Mouse (Mus musculus) 3T3-L1 (cell line): Measurements from ENCODE around the gene Tgif2.
"Not testable (repeated sequence)": the region's sequence is repeated elsewhere in the genome, so short reads cannot be mapped to it uniquely, and the experiment has no call there.

ENCODE experiments used
- DNase-seq: peaks from one replicate; pipeline ENCODE4 v3.0.0-alpha.2; 2015; ENCODE audit warnings: low read depth, low spot score

Tgif2 gene

DNA sequence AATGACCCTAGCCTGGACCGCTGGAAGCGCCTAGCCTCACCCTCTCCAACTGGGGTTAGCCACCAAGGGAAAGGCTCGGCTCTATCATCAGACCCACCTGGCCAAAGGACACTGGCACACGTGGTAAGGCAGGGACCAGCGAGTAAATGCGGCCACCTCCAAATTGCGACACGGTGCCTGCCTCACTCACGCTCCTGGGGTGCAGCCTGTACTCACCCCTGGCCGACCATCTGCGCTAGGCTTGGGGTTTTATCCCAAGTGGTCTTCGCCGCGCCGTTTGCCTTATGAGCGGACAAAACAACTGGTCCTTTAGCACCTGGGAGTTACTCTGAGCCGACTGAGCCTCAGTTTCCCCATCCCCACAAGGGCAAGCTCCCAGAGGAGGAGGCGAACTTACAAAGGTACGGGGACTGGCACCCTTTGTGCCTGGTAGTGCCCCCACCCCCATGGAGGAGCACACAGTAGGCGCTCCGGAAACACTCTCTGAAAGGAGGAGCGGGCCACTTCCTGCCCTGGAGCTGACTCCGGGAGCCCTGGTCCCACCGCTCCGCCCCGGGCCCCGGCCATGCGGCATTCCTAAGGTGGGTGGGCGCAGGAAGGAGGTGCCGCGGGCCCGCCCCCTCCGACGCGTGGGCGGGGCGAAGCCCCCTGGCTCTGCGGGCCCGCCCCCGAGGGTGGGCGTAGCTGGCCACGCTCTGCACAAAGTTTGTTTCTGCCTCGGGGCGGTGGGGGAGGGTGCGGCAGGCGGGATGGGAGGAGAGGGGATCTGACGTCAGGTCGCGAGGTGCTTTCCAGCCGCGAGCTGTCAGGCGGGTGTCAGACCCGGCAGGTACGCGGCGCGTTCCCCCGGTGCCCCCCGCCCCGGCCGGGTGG lies at the start of gene Tgif2:
Gene Tgif2, plus strand, starts transcription at position 689 of the 873 bp plus-strand sequence.
- DNase-seq: peak; percentile 76

GRCm38 (mm10) chr2:156798516-156798915 lies 41.3 kb upstream of the Tgif2 start:
- no peak for DNase-seq

DNA sequence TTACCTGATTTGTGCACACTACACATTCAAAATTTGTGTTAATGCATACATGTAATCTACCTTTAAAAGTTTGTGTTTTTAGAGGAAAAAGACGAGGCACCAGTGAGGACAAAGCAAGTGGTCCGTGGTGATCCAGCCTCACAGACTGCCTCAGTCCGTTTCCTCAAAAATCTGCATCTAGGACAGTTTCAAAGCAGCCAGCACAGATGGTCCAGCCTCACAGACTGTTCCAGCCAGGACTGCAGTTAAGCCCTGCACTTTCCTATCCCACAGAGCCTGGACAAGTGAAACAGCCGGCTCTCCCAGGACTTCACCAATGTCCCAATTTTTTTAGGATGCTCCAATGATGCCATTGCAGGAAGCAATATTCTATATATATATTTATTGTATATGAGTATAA lies 38.8 kb upstream of the Tgif2 start:
- DNase-seq: no peak

DNA sequence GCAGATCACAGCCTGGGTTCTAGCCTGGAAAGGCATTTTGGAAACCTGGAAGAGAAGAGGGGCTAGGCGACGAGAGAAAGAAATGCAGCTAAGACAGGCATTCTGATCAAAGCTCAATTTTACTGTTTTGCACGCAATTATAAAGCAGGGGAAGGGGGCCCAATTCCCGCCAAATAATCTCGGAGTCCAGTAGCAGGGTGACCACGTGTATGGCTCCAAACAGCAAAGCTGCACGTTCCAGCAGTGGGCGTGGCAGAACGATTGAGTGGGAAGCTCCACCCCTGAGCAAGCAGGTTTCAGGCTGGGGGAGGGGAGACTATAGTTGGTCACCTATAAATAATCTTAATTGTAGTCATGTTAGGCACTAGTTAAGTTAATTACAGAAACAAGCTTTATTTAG lies 37.7 kb upstream of the Tgif2 start:
- not testable (repeated sequence) for DNase-seq

GRCm38 (mm10) chr2:156803698-156804372 lies 36.0 kb upstream of the Tgif2 start:
- no peak for DNase-seq

GRCm38 (mm10) chr2:156804589-156804988 lies 35.2 kb upstream of the Tgif2 start:
- DNase-seq: no peak

DNA sequence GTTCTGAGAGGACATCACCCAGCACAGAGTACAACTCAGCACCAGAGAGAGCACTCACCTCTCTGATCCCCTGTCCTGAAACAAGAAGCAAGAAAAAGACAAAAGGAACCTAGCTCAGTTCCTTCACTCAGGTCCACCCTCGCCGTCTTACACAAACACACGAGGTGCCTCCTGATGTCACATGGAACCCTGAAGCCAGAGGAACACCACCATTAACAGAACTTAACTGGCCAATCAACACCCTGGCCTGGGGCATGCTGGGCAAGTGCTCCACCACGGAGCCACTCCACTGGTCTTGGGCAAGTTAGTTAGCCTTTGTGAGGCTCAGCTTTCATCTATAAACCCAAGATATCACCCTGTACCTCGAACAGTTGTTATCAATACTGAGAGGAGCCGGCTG lies 32.9 kb upstream of the Tgif2 start:
- DNase-seq: no peak

- DNase-seq: peak; percentile 89
These were observed 30.2 kb upstream of the Tgif2 start for GRCm38 (mm10) chr2:156809579-156809978.

GRCm38 (mm10) chr2:156810716-156811115 lies 29.1 kb upstream of the Tgif2 start:
- peak; percentile 53 for DNase-seq

DNA sequence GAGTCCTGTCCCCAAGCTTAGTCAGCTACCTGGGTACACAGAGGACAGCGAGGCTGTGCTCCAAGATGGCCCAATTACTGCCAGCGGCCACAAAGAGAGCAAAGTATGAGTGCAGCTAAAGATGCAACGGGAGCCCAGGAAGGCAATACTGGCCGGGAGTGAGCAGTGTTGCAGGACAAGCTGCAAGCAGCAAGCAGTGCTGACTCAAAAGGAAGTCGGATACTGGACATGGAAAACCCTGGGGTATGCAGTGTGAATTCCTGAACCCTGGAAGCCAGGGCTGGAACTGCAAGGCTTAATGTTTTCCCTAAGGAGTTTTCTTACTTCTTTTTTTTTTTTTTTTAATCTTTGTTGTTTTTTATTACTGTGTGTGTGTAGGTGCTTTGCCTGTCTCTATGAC lies 28.3 kb upstream of the Tgif2 start:
- no peak for DNase-seq

GRCm38 (mm10) chr2:156814344-156814801 lies 25.4 kb upstream of the Tgif2 start:
- DNase-seq: no peak

DNA sequence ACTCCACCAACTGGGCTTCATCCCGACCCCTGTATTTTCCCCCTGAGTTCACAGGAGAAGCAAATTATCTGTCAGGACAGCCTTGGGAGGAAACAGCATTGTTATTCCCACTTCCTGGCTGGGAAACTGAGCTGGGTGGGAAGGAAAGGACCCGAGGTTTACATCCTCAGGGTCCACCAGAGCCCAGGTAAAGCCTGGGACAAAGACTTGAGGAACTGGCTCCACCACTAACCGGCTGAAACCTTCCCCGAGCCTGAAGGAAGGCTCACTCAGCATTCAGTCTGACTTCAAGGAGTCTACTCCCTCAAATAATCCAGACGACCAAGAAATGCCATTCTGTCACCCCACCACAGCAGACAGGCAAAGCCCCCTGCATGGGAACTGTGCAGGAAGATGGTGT lies 24.9 kb upstream of the Tgif2 start:
- no peak for DNase-seq

- no peak for DNase-seq
These were observed 24.4 kb upstream of the Tgif2 start for GRCm38 (mm10) chr2:156815412-156815811.

GRCm38 (mm10) chr2:156816116-156816515 lies 23.7 kb upstream of the Tgif2 start:
- no peak for DNase-seq

DNA sequence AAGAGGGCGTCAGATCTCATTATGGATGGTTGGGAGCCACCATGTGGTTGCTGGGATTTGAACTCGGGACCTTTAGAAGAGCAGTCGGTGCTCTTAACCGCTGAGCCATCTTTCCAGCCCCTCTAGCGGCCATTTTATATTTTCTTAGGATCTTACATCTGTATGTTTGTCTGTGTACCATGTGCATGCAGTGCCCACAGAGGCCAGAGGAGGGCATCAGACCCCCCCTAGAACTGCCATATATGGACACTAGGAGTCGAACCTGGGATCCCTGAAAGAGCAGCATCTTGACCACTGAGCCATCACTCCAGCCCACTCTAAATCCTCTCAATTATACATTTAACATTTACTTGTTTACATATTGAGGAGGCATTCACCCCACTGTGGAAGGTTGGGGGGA lies 14.7 kb upstream of the Tgif2 start:
- not testable (repeated sequence) for DNase-seq

GRCm38 (mm10) chr2:156834336-156834735 lies 5.5 kb upstream of the Tgif2 start:
- no peak for DNase-seq

DNA sequence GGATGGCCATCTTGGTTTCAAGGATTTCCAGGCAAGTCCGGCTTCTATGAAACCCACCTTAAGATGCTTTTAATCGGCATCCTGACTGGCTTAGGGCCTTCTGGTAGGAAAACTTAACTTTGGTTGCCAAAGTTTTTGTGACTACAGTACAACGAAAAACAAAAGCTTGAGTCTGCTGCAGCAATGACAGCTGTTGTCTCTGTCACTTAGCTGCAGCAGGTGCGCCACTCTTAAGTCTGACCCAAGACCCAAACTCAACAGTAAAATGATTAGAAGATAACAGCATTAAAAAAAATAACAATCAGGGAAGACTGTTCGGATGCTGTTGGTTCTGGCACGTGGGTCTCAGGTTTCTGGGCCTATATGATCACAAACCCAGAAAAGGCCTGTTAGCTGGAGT lies 968 bp upstream of the Tgif2 start:
- no peak for DNase-seq

- DNase-seq: peak; percentile 39
These were observed 657 bp downstream of the Tgif2 start for GRCm38 (mm10) chr2:156840301-156841027.

DNA sequence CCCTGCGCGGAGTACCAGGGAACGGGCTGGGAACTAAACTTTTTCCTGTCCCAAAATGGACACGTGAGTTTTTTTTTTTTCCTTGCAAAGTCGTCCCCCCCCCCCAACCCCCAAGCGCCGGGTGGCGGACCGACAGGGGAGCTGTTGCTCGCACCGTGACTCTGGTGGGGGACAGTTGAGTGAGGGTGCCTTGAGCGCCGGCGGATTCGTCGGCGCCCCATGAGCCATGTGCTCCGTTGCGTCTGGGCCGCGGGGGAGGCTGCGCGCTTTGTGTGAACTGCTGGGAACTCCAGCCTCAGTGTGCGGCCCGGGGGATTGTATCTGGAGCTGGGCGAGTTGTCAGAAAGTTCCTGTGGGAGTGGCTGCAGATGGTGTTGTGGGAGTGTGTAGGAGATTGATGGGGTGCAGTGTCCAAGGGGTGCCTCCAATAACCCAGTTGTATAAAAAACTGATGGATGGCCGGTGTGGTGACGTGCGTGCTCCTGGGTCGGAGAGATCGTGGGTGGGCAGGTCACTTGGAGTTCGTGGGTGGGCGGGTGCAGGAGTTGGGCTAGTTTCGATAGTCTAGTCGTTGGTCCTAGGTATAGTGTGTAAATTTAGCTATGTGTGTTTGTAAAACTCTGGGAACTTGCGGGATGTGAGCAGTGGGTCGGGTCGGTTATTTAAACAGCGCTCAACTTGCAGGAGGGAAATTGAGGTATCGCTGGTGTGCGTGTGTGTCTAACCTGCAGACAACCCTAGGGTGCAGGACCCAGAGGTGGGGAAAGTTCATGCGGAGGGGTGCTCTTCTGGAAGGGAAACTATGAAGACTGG lies 1.4 kb downstream of the Tgif2 start:
- peak; percentile 83 for DNase-seq

DNA sequence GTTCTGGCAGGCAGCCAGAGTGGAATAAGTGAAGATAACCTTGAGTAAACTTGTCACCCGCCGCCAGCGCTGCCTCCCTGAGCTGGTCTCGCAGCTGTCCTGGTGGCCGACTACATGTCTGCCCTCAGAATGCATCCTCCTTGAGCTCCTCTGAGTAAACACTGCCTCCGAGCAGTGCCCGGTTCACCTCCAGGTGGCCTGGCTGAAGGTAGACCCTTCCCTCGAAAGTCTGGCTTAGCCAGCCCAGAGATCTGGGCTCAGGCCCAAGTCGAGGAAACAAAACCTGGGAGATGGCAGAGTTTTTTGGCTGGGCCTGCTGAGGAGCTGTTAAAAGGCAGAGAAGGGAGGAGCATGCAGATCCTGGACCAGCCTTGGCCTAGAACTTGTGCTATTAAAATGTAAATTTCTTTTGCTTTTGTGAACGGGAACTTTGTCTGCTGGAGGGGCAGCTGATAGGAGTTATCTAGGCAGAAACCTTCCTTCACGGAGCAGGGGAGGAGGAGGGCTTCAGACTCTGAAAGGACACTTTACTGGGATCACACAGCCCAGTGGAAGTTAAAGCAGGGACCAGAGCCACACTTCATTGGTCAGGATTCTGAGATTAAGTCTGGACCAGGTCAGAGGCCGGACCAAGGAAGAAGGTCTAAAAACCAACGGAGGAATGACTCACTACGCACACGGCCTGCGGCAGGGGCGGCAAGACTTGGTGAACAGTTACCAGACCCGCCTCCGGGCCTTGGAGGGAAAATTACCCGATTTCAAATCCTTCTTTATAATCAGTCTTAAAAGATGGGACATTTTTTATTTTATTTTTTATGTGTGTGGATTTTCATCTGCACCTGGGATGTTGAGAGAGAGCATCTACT lies 2.3 kb downstream of the Tgif2 start:
- DNase-seq: peak; percentile 89
